Mouse (Mus musculus) ES-E14 (cell line): ENCODE measurements at regions not wholly inside any gene's neighbourhood (a gene's known extent, or its start where the extent isn't known, plus 50 kb on each side); places are given as distances from the start of the nearest gene placed in this dataset.

Experiments used
- DNase-seq: peaks from one replicate; pipeline ENCODE4 v3.0.0-alpha.2; 2013; ENCODE audit warnings: low read depth, low spot score
- H3K27ac ChIP-seq: 2 replicates; pipeline ENCODE4 v1.5.1; 2012; ENCODE audit warnings: low read depth, mild to moderate bottlenecking, low read length, moderate library complexity, mixed read lengths; ENCODE audit not compliant: poor library complexity, insufficient read depth, severe bottlenecking
- H3K36me3 ChIP-seq: 2 replicates; pipeline ENCODE4 v1.6.1; 2012; ENCODE audit warnings: mild to moderate bottlenecking, low read length, moderate library complexity, mixed read lengths; ENCODE audit not compliant: control insufficient read depth, poor library complexity, insufficient read depth, severe bottlenecking
- H3K4me1 ChIP-seq, 2 experiments: fragments of 150-350 bp in 1 of 2; sonication (generic) in 1 of 2; 2 replicates each; pipeline ENCODE4 v1.6.1; 2012; ENCODE audit warnings: low read length in 2 of 2, mild to moderate bottlenecking in 1 of 2, mixed read lengths in 1 of 2; ENCODE audit not compliant: control insufficient read depth in 2 of 2, insufficient read depth in 2 of 2, poor library complexity in 1 of 2
- H3K4me3 ChIP-seq, 2 experiments: fragments of 150-350 bp in 1 of 2; sonication (generic) in 1 of 2; 2 replicates each; pipeline ENCODE4 v1.5.1; 2012; ENCODE audit warnings: low read length in 2 of 2, low read depth in 1 of 2, mild to moderate bottlenecking in 1 of 2, mixed read lengths in 1 of 2; ENCODE audit not compliant: insufficient read depth in 1 of 2, poor library complexity in 1 of 2, severe bottlenecking in 1 of 2
- H3K9ac ChIP-seq: 2 replicates; pipeline ENCODE4 v1.6.1; 2012; ENCODE audit warnings: low read depth, mild to moderate bottlenecking, low read length, mixed read lengths; ENCODE audit not compliant: poor library complexity, insufficient read depth, severe bottlenecking
- H3K9me3 ChIP-seq: fragments of 150-350 bp; sonication (generic); 2 replicates; pipeline ENCODE4 v1.6.1; 2012; ENCODE audit warnings: low read depth, mild to moderate bottlenecking, low read length; ENCODE audit not compliant: control insufficient read depth, insufficient read depth
- CHD2 ChIP-seq: IDR thresholded peaks from 2 replicates; pipeline ENCODE4 v1.6.1; 2014; ENCODE audit warnings: mild to moderate bottlenecking, low read depth, low read length, inconsistent platforms
- HCFC1 ChIP-seq: IDR thresholded peaks from 2 replicates; pipeline ENCODE4 v1.6.1; 2012; ENCODE audit warnings: low read length, inconsistent platforms, borderline replicate concordance; ENCODE audit not compliant: insufficient read depth
- MAFK ChIP-seq: IDR thresholded peaks from 2 replicates; pipeline ENCODE4 v1.6.1; 2014; ENCODE audit warnings: mild to moderate bottlenecking, low read depth, low read length, inconsistent platforms; ENCODE audit not compliant: insufficient read depth
- ZC3H11A ChIP-seq: IDR thresholded peaks from 2 replicates; pipeline ENCODE4 v1.6.1; 2012; ENCODE audit warnings: low read depth, mild to moderate bottlenecking, inconsistent platforms, low read length, borderline replicate concordance
- ZNF384 ChIP-seq: IDR thresholded peaks from 2 replicates; pipeline ENCODE4 v1.6.1; 2012; ENCODE audit warnings: low read depth, low read length, inconsistent platforms
- in situ Hi-C, 2 experiments: fragments of 600-800 bp; cut with MboI; formaldehyde crosslinking; loops; one replicate each; pipeline ENCODE4 v1.15.1; 2025; ENCODE audit warnings: low sequenced_read_pairs in 2 of 2, inconsistent platforms in 1 of 2; ENCODE audit not compliant: unreplicated experiment in 2 of 2

DNA sequence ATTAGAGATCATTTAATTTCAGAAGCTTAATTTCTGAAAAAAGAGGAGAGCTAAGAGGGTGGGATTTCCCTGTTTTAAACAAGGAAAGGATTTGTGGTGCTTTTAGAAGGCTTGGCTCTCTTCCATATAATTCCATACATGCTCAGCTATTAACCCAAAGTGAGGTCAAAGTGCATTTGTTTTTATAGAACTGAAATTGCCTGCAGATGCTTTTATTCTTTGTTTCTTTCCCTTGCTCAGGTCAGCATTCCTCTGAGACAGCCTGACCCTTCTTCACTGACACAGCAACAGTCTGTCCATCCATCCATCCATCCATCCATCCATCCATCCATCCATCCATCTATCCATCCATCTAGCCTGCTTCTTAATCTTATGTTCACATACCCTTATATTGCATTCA is 82.0 kb upstream of the Cdkn2b start:
- no peak overlapping the region for H3K4me3 ChIP-seq
- DNase-seq: no peak
- H3K9ac ChIP-seq: no peak overlapping the region
- no peaks in the 10 kb centered on the region for H3K4me1 ChIP-seq
- no peaks in the 10 kb centered on the region for H3K36me3 ChIP-seq
- H3K9me3 ChIP-seq: no peaks in the 10 kb centered on the region
- no peak overlapping the region for H3K27ac ChIP-seq
- TF ChIP-seq ZNF384 (no peak), ZC3H11A (no peak), HCFC1 (no peak), MAFK (no peak), CHD2 (no peak)
- in situ Hi-C loops: no loop called here

DNA sequence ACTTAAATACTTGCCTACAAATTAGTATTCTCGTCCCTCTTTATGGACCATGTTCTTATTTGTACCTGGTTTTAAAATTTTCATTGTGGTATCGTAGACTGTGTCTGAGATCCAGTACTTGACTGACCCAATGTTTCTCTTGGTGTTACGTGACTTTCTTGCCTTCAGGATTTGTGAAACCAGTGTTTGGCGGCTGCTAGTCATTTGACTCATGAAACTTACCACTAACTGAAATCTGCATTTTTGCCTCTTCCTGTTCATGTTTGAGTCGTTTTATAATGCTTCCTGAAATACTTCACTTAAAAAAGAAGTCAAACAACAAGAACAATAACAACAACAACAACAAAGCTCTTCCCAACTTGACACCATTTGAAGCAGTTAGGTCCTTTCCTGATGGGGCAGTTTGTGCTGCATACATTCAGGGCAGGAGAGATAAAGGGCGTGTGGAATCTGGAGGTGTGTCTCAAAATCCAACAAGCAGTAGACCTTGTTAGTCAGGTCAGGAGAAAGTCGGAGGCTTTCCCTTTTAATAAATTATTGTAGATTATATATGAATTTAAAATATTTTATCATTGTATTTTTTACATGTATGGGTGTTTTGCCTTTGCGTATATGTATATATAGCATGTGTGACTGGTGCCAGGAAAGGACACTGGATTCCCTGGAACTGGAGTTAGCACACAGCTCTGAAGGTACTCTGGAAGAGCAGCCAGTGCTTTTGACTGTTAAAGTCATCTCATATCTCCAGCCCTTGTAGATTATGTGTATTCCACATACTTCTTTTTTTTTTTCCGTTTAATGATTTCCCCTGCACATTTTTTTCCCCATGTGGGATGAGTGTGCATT is 80.8 kb upstream of the Cdkn2b start:
- Histone ChIP-seq H3K9ac (no peak overlapping the region), H3K4me1 (no peaks in the 10 kb centered on the region), H3K27ac (no peak overlapping the region), H3K4me3 (no peak overlapping the region), H3K36me3 (no peaks in the 10 kb centered on the region), H3K9me3 (no peaks in the 10 kb centered on the region)
- no peak for TF ChIP-seq ZNF384
- no peak for TF ChIP-seq ZC3H11A
- in situ Hi-C loops: no loop called here
- DNase-seq: no peak

DNA sequence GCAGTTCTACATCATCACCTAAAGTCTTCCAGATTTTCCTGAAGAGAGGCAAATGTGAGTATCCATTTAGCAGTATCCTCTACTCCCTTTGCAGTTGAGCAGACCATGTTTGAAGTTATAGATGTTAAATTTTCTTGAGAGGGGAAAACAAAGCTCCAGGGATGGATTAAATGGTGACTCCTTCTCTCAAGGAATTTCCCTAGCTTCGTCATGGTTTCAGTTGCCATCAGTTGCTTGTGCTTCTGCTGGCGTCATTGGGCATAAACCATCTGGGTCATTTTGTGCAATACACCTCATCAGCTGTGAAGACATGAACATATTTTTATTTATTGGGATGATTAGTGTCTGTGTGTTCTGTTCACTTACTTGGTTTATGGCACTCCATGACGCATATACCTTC is 72.7 kb upstream of the Cdkn2b start:
- no peak for DNase-seq

DNA sequence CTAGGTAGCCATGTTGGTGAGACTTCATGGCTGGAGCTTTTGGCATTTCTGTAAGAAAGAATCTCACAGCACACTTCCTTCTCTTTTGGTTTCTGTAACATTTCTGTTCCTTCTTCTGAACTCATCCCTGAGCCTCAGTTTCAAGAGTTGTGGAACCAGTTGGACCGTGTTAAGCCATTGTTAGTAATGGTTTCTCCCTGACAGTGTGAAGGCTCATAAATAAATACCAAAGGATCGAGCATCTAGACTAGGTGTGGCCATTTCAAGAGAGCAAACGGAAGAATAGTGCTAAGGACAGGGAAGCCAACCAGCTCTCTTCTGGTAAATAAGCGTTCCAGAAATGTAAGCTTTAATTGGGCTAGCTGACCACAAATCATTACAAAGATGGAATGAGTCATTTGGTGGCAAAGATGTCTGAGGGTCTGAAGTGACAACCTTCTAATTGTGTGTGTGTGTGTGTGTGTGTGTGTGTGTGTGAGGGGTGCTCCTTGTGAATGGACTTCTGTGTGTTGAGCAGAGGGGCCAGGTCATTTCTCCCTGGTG is 71.7 kb upstream of the Cdkn2b start:
- Histone ChIP-seq H3K4me3 (no peak overlapping the region), H3K36me3 (no peaks in the 10 kb centered on the region), H3K9ac (no peak overlapping the region), H3K9me3 (no peaks in the 10 kb centered on the region), H3K27ac (no peak overlapping the region), H3K4me1 (no peaks in the 10 kb centered on the region)
- in situ Hi-C loops: no loop called here
- no peak for DNase-seq
- TF ChIP-seq MAFK (no peak), HCFC1 (no peak), ZNF384 (no peak), ZC3H11A (no peak), CHD2 (no peak)

More for the DNA sequence above, 72.7 kb upstream of the Cdkn2b start:
- TF ChIP-seq CHD2 (no peak), ZC3H11A (no peak), ZNF384 (no peak), MAFK (no peak), HCFC1 (no peak)
- no peaks in the 10 kb centered on the region for H3K9me3 ChIP-seq
- no peak overlapping the region for H3K9ac ChIP-seq
- no peak overlapping the region for H3K27ac ChIP-seq
- H3K4me3 ChIP-seq: no peak overlapping the region
- in situ Hi-C loops: no loop called here
- H3K4me1 ChIP-seq: no peaks in the 10 kb centered on the region
- no peaks in the 10 kb centered on the region for H3K36me3 ChIP-seq
